ENCODE assay signal across 9 mouse cellular contexts in genomic region chr9:37114286-37115267, GRCm38 (mm10). TPM values are rescaled to one million over a fixed set of nuclear protein-coding genes. Genes with fewer than 3 reads are reported as not detected.
A peak's percentile ranks its signal among the peaks of the same experiment; 100 is the strongest.
DNase-seq lines count a peak whose midpoint lies in the region; ATAC-seq and TF ChIP-seq lines count a peak whose summit lies in the region.
"Had no signal": no experiment of that assay in that cellular context is flagged by ENCODE, and none has a peak within 500 bp of the region (broad histone marks: within the 10 kb centered on the region; RNA-seq: fewer than 3 reads in every experiment).

No protein-coding gene starts in this region.

- H3K9ac ChIP-seq in embryonic facial prominence, embryonic 11.5 days (replicated peaks; ENCODE audit: low read length) = no peak overlapping the region
- H3K9ac ChIP-seq in hindbrain, embryonic 14.5 days = no peak overlapping the region
- H3K9ac ChIP-seq in neural tube, embryonic 11.5 days (ENCODE audit: low read length) = peak overlapping the region; percentile 26; the same call in 1 of the 2 replicates

- H3K4me3 ChIP-seq in layer of hippocampus, adult 2 months = no peak overlapping the region
- no peak overlapping the region for H3K4me3 ChIP-seq in embryonic facial prominence, embryonic 11.5 days (ENCODE audit: low read depth, low read length)
- no peak overlapping the region for H3K4me3 ChIP-seq in hindbrain, embryonic 14.5 days (replicated peaks; ENCODE audit: low read length)
- no peak overlapping the region for H3K4me3 ChIP-seq in neural tube, embryonic 11.5 days (ENCODE audit: low read depth, low read length)

- H3K27ac ChIP-seq in layer of hippocampus, adult 2 months = no peak overlapping the region; the same call in 1 of the 2 replicates
- peak overlapping the region; percentile 70 for H3K27ac ChIP-seq in embryonic facial prominence, embryonic 11.5 days (replicated peaks; ENCODE audit: low read depth, low read length)
- H3K27ac ChIP-seq in hindbrain, embryonic 14.5 days = peak overlapping the region; percentile 69
- H3K27ac ChIP-seq in neural tube, embryonic 11.5 days (ENCODE audit: low read depth, low read length) = peak overlapping the region; percentile 79

- peak; percentile 77 for ATAC-seq in embryonic facial prominence, embryonic 11.5 days (replicated peaks; ENCODE audit: insufficient number of reproducible peaks, low FRiP score, low TSS enrichment, low read depth)
- ATAC-seq in hindbrain, embryonic 14.5 days (ENCODE audit: low FRiP score) = peak; percentile 73; the same call in 1 of the 2 replicates
- peak; percentile 71 for ATAC-seq in neural tube, embryonic 11.5 days (ENCODE audit: insufficient read depth, low FRiP score, low TSS enrichment)
- no peak for ATAC-seq in inflammation-experienced regulatory T-cells, adult 6 months

- no peaks in the 10 kb centered on the region for H3K27me3 ChIP-seq in embryonic facial prominence, embryonic 11.5 days (ENCODE audit: control insufficient read depth, insufficient read depth, low read length)
- no peaks in the 10 kb centered on the region for H3K27me3 ChIP-seq in hindbrain, embryonic 14.5 days (ENCODE audit: control insufficient read depth, insufficient read depth, low read length)
- H3K27me3 ChIP-seq in neural tube, embryonic 11.5 days (ENCODE audit: control insufficient read depth, insufficient read depth, low read length) = no peaks in the 10 kb centered on the region

- H3K36me3 ChIP-seq in embryonic facial prominence, embryonic 11.5 days (replicated peaks; ENCODE audit: control insufficient read depth, insufficient read depth, low read depth, low read length) = no peaks in the 10 kb centered on the region
- H3K36me3 ChIP-seq in hindbrain, embryonic 14.5 days (replicated peaks; ENCODE audit: control insufficient read depth, insufficient read depth) = no peaks in the 10 kb centered on the region
- no peaks in the 10 kb centered on the region for H3K36me3 ChIP-seq in neural tube, embryonic 11.5 days (ENCODE audit: control insufficient read depth, insufficient read depth, low read length)

- H3K4me2 ChIP-seq in embryonic facial prominence, embryonic 11.5 days (ENCODE audit: low read depth, low read length) = no peak overlapping the region
- H3K4me2 ChIP-seq in hindbrain, embryonic 14.5 days (replicated peaks) = no peak overlapping the region
- H3K4me2 ChIP-seq in neural tube, embryonic 11.5 days (ENCODE audit: low read depth) = no peak overlapping the region

- WGBS in embryonic facial prominence, embryonic 11.5 days = 12% methylated on average over 9 of the region's 9 CpGs
- 29% methylated on average over 9 of the region's 9 CpGs for WGBS in hindbrain, embryonic 14.5 days
- WGBS in neural tube, embryonic 11.5 days = 22% methylated on average over 9 of the region's 9 CpGs

- peak; percentile 47 for TF ChIP-seq CTCF in layer of hippocampus, adult 2 months (conservative IDR thresholded peaks at IDR 0.05)

- DNase-seq in layer of hippocampus, adult 2 months (ENCODE audit: low spot score in 2 of 2) = no peak
- no peak for DNase-seq in layer of hippocampus, postnatal 36 days
- peak; percentile 67 for DNase-seq in embryonic facial prominence, embryonic 11.5 days (ENCODE audit: low spot score)
- DNase-seq in hindbrain, embryonic 14.5 days (ENCODE audit: low spot score) = peak; percentile 35
- DNase-seq in neural tube, embryonic 11.5 days (ENCODE audit: low spot score) = peak; percentile 51
- no peak for DNase-seq in ovary, postnatal 14 days (ENCODE audit: low spot score)
- no peak for DNase-seq in right cerebral cortex, adult 18-20 months
- DNase-seq: thymus, adult 18-20 months had no signal

- 0 out of 2 replicates have a peak, but pooled peaks cover 3% of the 10 kb centered on the region for H3K4me1 ChIP-seq in embryonic facial prominence, embryonic 11.5 days (ENCODE audit: control insufficient read depth, insufficient read depth, low read length)
- H3K4me1 ChIP-seq in hindbrain, embryonic 14.5 days (replicated peaks; ENCODE audit: control insufficient read depth, insufficient read depth, low read length) = peaks cover 7% of the 10 kb centered on the region
- H3K4me1 ChIP-seq in neural tube, embryonic 11.5 days (ENCODE audit: control insufficient read depth, insufficient read depth, low read length) = peaks cover 28% of the 10 kb centered on the region

- H3K9me3 ChIP-seq in embryonic facial prominence, embryonic 11.5 days (replicated peaks; ENCODE audit: control insufficient read depth, low read length) = no peaks in the 10 kb centered on the region
- H3K9me3 ChIP-seq in hindbrain, embryonic 14.5 days (ENCODE audit: control insufficient read depth, low read length) = no peaks in the 10 kb centered on the region
- no peaks in the 10 kb centered on the region for H3K9me3 ChIP-seq in neural tube, embryonic 11.5 days (ENCODE audit: control insufficient read depth, low read length)

RNA-seq across cellular contexts. Expression of gene Pknox2, which starts 32.6 kb away (rescaled TPM):
- total RNA-seq in layer of hippocampus, adult 2 months (2021) = 10 to 100 TPM; 41.1 to 41.2 TPM
- 10 to 100 TPM; 32.7 to 38.3 TPM for total RNA-seq in layer of hippocampus, postnatal 36 days (2021)
- 13.2 and 14.9 TPM in 2 replicates for polyA plus RNA-seq in embryonic facial prominence, embryonic 11.5 days (2014; fragmentation: Nextera tagmentation; extraction: Ambion mirVana)
- 25.1 and 25.8 TPM in 2 replicates for polyA plus RNA-seq in hindbrain, embryonic 14.5 days (2014; fragmentation: Nextera tagmentation; extraction: Ambion mirVana)
- polyA plus RNA-seq in neural tube, embryonic 11.5 days (2014; fragmentation: Nextera tagmentation; extraction: Ambion mirVana) = 22.8 and 24.3 TPM in 2 replicates
- not detected for polyA plus RNA-seq in inflammation-experienced regulatory T-cells, adult 6 months (2017; shearing (Covaris generic))

Comparison
In these comparisons a context has a peak if more than half of its experiments do, and no peak if none do; other contexts are left out.
1. DNase-seq: peak in embryonic facial prominence, embryonic 11.5 days (single experiment), hindbrain, embryonic 14.5 days (single experiment) and neural tube, embryonic 11.5 days (single experiment); none in layer of hippocampus, adult 2 months (0 of 2), layer of hippocampus, postnatal 36 days (0 of 2), ovary, postnatal 14 days (single experiment) and right cerebral cortex, adult 18-20 months (single experiment).
2. RNA of gene Pknox2, which starts 32.6 kb away (polyA plus RNA-seq): 25.1 to 25.8 TPM in hindbrain, embryonic 14.5 days, 22.8 to 24.3 TPM in neural tube, embryonic 11.5 days and 13.2 to 14.9 TPM in embryonic facial prominence, embryonic 11.5 days; not detected in inflammation-experienced regulatory T-cells, adult 6 months; every median in the first group is over 10 times any median in the second.